Mouse (Mus musculus) midbrain, postnatal 0 days (tissue): ENCODE data around the gene Tmprss6. TPM values are rescaled to one million over a fixed set of nuclear protein-coding genes. Genes with fewer than 3 reads are reported as not detected.

Experiments used
- ATAC-seq: fragments of 200-750 bp; cut with Nextera tagmentation; 2 replicates; pipeline ENCODE4 v1.8.0; 2017; ENCODE audit warnings: moderate number of reproducible peaks, mild to moderate bottlenecking, moderate TSS enrichment, moderate library complexity; ENCODE audit not compliant: low FRiP score
- DNase-seq: peaks from one replicate; pipeline ENCODE4 v3.0.0-alpha.2; 2015; ENCODE audit warnings: low spot score
- H3K27ac ChIP-seq: fragments of 300-500 bp; sonication (generic); 2 replicates; pipeline ENCODE4 v1.5.1; 2014; ENCODE audit warnings: low read depth, mild to moderate bottlenecking, low read length, mixed read lengths
- H3K27me3 ChIP-seq: fragments of 300-500 bp; sonication (generic); 2 replicates; pipeline ENCODE4 v1.6.1; 2014; ENCODE audit warnings: low read length, control low read depth, mixed read lengths; ENCODE audit not compliant: insufficient read depth
- H3K36me3 ChIP-seq: fragments of 300-500 bp; sonication (generic); 2 replicates; pipeline ENCODE4 v1.6.1; 2014; ENCODE audit warnings: low read length, control low read depth, mixed read lengths; ENCODE audit not compliant: insufficient read depth
- H3K4me1 ChIP-seq: fragments of 300-500 bp; sonication (generic); 2 replicates; pipeline ENCODE4 v1.6.1; 2014; ENCODE audit warnings: mild to moderate bottlenecking, control low read depth, antibody characterized with exemption, low read length, mixed read lengths; ENCODE audit not compliant: insufficient read depth
- H3K4me2 ChIP-seq: fragments of 300-500 bp; sonication (generic); 2 replicates; pipeline ENCODE4 v1.6.1; 2014; ENCODE audit warnings: low read depth, mild to moderate bottlenecking, low read length, mixed read lengths; ENCODE audit not compliant: poor library complexity, severe bottlenecking
- H3K4me3 ChIP-seq: fragments of 300-500 bp; sonication (generic); 2 replicates; pipeline ENCODE4 v1.5.1; 2014; ENCODE audit warnings: low read depth, mild to moderate bottlenecking, low read length, moderate library complexity
- H3K9ac ChIP-seq: fragments of 300-500 bp; sonication (generic); replicated peaks from 2 replicates; pipeline ENCODE4 v1.6.1; 2014; ENCODE audit warnings: mild to moderate bottlenecking, low read length, moderate library complexity, mixed read lengths; ENCODE audit not compliant: poor library complexity, severe bottlenecking
- H3K9me3 ChIP-seq: fragments of 300-500 bp; sonication (generic); 2 replicates; pipeline ENCODE4 v1.6.1; 2016; ENCODE audit warnings: low read length, control low read depth
- CTCF ChIP-seq: IDR thresholded peaks from 2 replicates; pipeline ENCODE4 v1.5.1; 2016; ENCODE audit warnings: antibody characterized with exemption, mild to moderate bottlenecking
- WGBS: fragments of 180-500 bp; shearing (Covaris S2); extraction: QIAGEN DNeasy Blood & Tissue Kit; methylation state at CpG from one replicate; pipeline ENCODE4 v1.1.7; 2014; 5-methylcytosine and 5-hydroxymethylcytosine counted together
- polyA plus RNA-seq: library from polyadenylated mRNA; unstranded; fragments of >200 nt; fragmentation: Nextera tagmentation; extraction: Ambion mirVana; gene quantifications from 2 replicates; pipeline ENCODE4 v1.2.1, GENCODE M21; 2015
- total RNA-seq: library from RNA; depleted of rRNA; stranded (reverse); fragments of >200 nt; gene quantifications from 2 replicates; pipeline ENCODE4 v1.2.3, GENCODE M21; 2014

Tmprss6 gene
- total and polyA plus RNA-seq, 2 experiments from 2014 or later = 0.26 TPM; not detected in 1

DNA sequence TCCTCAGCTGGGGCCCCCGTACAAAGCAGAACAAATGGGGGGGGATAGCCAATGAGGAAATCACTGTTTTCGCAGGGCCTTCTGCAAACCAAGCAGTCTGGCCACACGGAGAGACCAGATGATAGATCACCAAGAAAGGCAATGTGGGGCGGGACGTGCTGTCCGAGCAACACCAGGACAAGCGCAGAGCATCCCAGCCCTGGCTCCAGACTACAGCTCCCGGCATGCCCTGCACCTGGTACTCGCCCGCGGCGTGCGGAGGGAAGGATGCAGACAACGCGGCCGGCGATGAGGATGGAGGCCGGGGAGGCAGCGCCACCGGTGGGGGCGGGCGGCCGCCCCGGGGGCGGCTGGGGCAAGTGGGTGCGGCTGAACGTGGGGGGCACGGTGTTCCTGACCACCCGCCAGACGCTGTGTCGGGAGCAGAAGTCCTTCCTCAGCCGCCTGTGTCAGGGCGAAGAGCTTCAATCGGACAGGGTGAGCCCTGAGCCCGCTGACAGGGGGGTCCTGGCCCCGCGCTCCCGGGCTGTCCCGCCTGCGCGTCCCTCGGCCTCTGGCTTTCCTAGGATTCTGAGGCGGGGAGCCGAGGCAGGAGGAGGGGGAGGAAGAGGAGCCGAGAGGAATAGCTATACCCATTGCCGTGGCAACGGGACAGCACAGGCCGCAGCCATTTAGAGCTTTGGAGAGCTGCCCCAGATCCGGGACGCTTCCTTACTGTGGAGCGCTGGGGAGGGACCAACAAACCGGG is 39.9 kb downstream of the Tmprss6 start, which contains the start of gene Kctd17:
TSS of gene Kctd17 (plus strand) at position 174 of the 748 bp plus-strand sequence.
- H3K36me3 ChIP-seq = peaks cover 23% of the 10 kb centered on the region
- no peaks in the 10 kb centered on the region for H3K9me3 ChIP-seq
- H3K27me3 ChIP-seq = no peaks in the 10 kb centered on the region
- peak within 1 kb of the TSS; percentile 87 for H3K4me2 ChIP-seq
- DNase-seq (peak; percentile 82), ATAC-seq (peak; percentile 88)
- H3K27ac ChIP-seq = peak within 1 kb of the TSS; percentile 62
- no peak for TF ChIP-seq CTCF
- 1% methylated on average over 52 of the region's 52 CpGs for WGBS
- H3K4me1 ChIP-seq = peaks cover 10% of the 10 kb centered on the region; the same call in 1 of the 2 replicates
- peak within 1 kb of the TSS; percentile 72 for H3K4me3 ChIP-seq
- peak within 1 kb of the TSS; percentile 94 for H3K9ac ChIP-seq

DNA sequence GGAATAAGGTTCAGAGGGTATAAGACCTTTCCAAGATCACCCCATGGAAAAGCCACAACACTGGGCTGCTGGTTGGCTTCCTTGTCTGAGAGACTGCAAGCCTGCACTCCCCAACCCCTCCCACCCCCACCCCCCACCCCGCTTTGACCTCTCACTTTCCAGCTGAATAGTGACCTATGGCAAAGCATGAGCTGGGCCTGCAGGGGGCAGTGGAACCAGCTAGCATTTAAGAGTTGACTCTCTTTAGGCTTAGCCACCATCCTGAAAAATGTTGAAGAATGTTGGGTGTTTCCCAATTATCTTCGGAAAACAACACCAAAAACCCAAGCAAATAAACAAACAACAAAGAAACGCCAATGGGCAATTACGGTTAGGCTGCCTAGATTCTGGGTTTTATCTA is 43.2 kb downstream of the Tmprss6 start:
- H3K27me3 ChIP-seq = no peaks in the 10 kb centered on the region
- peak; percentile 29 for TF ChIP-seq CTCF
- no peak overlapping the region for H3K4me2 ChIP-seq
- no peak overlapping the region for H3K9ac ChIP-seq
- H3K36me3 ChIP-seq = peaks cover 1% of the 10 kb centered on the region; the same call in 1 of the 2 replicates
- no peak overlapping the region for H3K4me3 ChIP-seq
- DNase-seq (no peak), ATAC-seq (no peak)
- H3K9me3 ChIP-seq = no peaks in the 10 kb centered on the region
- no peak overlapping the region for H3K27ac ChIP-seq
- H3K4me1 ChIP-seq = peaks cover 8% of the 10 kb centered on the region; the same call in 1 of the 2 replicates
- WGBS = 72% methylated on average over 4 of the region's 4 CpGs

DNA sequence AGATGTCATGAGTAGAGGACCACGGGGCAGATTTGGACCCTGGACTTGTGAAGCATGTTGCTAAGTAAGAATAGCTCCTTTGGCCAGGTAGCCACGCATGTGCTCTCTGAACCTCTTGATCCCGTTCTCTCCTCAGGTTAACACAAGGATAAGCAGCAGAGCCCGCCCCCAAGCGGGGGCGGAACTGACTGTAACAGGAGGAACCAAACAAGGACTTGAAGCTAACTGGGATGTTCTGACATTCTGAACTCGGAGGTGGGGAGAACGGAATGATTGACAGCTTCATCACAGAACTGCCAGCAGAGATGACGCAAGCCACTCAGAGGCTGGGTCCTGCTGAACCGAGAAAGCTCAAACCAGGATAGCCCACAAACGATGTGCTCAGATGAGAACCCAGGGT is 43.9 kb downstream of the Tmprss6 start:
- 28% methylated on average over 11 of the region's 11 CpGs for WGBS

DNA sequence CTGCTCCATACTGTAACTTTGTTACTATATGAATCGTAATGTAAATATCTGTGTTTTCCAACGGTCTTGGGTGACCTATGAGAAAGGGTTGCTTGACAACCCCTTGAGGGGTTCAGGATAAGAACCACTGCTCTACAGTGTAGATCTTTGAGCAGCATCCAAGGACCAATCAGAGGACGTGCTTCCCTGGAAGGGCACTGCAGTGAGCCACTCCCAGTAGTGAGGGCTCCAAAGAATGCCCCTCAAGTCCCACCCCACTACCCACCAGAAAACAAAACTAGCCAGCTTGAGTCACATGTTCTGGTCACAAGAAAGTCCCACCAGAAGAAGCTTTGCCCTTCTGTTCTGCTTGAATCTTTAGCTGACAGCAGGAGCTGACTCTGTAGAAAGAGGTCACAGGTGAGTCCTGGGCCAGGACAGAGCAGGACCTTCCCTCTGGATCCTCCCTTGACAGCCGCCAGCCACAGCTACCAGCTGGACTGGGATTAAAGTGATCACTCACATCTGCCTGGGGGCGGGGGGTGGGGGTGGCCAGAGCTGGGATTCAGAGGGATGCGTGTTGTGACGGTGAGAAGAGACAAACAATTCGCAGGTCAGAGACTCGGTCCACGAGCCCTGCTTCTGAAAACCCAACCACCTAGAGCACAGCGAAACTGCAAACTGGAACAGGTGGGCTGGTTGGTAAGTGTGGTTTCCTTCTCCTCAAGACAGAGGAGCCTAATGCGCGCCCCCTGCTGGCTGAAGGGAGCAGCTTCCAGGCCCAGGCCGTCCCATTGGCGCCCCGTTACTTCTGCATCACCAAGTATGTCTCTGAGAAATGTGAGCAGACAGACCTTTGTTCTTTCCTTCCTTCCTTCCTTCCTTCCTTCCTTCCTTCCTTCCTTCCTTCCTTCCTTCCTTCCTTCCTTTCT is 46.1 kb downstream of the Tmprss6 start:
- H3K4me2 ChIP-seq = peak overlapping the region; percentile 20
- peak; percentile 90 for DNase-seq
- H3K27me3 ChIP-seq = no peaks in the 10 kb centered on the region
- TF ChIP-seq CTCF = peak; percentile 92
- no peaks in the 10 kb centered on the region for H3K4me1 ChIP-seq
- H3K9me3 ChIP-seq = no peaks in the 10 kb centered on the region
- H3K36me3 ChIP-seq = no peaks in the 10 kb centered on the region
- no peak overlapping the region for H3K9ac ChIP-seq
- no peak overlapping the region for H3K27ac ChIP-seq
- WGBS = 13% methylated on average over 16 of the region's 16 CpGs
- 0 out of 2 replicates have a peak, but pooled peaks have one; percentile 49 for ATAC-seq
- no peak overlapping the region for H3K4me3 ChIP-seq

More for the DNA sequence above, 43.9 kb downstream of the Tmprss6 start:
- no peak overlapping the region for H3K4me3 ChIP-seq
- H3K9ac ChIP-seq = no peak overlapping the region
- no peaks in the 10 kb centered on the region for H3K27me3 ChIP-seq
- DNase-seq (no peak), ATAC-seq (no peak)
- H3K4me2 ChIP-seq = no peak overlapping the region
- H3K9me3 ChIP-seq = no peaks in the 10 kb centered on the region
- no peak for TF ChIP-seq CTCF
- H3K4me1 ChIP-seq = peaks cover 2% of the 10 kb centered on the region; the same call in 1 of the 2 replicates
- no peak overlapping the region for H3K27ac ChIP-seq
- no peaks in the 10 kb centered on the region for H3K36me3 ChIP-seq

DNA sequence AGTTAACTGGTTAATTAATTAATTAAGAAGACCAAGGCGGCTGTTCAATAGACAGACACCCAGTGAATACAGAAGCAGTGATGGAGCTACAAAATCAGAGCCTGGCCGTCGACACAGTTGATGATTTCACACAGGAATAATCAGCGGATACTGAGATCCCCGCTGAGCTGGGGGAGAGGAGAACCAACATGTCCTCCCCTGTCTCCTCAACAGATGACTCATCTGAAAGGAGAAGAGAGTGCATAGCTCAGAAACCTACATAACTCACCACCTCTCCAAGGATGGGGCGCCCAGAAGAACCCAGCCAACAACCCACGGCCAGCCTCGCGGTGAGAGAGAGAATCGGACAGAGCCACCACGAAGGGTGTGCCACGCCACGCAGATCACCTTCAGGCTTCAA is 48.0 kb downstream of the Tmprss6 start:
- ATAC-seq (no peak), DNase-seq (no peak)
- Histone ChIP-seq H3K27ac (no peak overlapping the region), H3K4me3 (no peak overlapping the region), H3K4me1 (no peaks in the 10 kb centered on the region), H3K27me3 (no peaks in the 10 kb centered on the region), H3K9me3 (no peaks in the 10 kb centered on the region), H3K4me2 (no peak overlapping the region), H3K36me3 (no peaks in the 10 kb centered on the region), H3K9ac (no peak overlapping the region)
- TF ChIP-seq CTCF = no peak
- 90% methylated on average over 13 of the region's 13 CpGs for WGBS
